Comparison of ENCODE assay signal across 14 mouse cellular contexts in the genomic region with DNA sequence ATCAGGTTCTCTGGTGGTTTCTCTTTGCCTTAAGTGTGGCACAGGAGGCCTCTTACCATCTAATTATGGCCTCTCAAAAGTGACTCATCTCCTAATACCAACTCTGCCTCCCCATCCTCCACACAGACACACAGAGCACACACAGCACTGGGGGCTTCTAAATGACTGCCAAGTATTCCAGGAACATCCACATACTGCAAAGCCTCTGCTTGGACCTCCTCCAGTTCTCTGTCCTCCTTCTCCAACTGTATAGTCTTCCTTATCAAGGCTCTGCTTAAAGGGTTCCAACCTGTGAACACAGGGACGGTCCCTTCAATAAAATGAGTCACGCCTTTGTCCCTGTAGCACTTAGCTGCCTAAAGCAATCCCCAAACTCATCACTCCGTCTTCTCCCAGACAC.
"Had no signal": no experiment of that assay in that cellular context is flagged by ENCODE, and none has a peak within 500 bp of the region (broad histone marks: within the 10 kb centered on the region; RNA-seq: fewer than 3 reads in every experiment).

No protein-coding gene starts in this region.

- H3K9ac ChIP-seq: limb, embryonic 12.5 days; liver, embryonic 13.5 days; liver, postnatal 0 days; lung, embryonic 15.5 days; midbrain, embryonic 12.5 days had no signal

- H3K27me3 ChIP-seq: liver, embryonic 13.5 days; lung, embryonic 15.5 days; megakaryocyte, embryonic 14.5 days; midbrain, embryonic 12.5 days had no signal

- H3K4me2 ChIP-seq: limb, embryonic 12.5 days; liver, embryonic 13.5 days; lung, embryonic 15.5 days; midbrain, embryonic 12.5 days had no signal

- H3K4me3 ChIP-seq: limb, embryonic 12.5 days; liver, embryonic 13.5 days; lung, embryonic 15.5 days; megakaryocyte, embryonic 14.5 days; midbrain, embryonic 12.5 days had no signal

- ATAC-seq: liver, postnatal 0 days; midbrain, embryonic 16.5 days had no signal

- H3K27ac ChIP-seq: limb, embryonic 12.5 days; liver, embryonic 13.5 days; lung, embryonic 15.5 days; macrophage; midbrain, embryonic 12.5 days had no signal

- H3K36me3 ChIP-seq: limb, embryonic 12.5 days; liver, embryonic 13.5 days; lung, embryonic 15.5 days; midbrain, embryonic 12.5 days had no signal

- DNase-seq: kidney, postnatal 36 days; liver; liver, embryonic 13.5 days; liver, postnatal 0 days; lung, postnatal 14 days; right cerebral cortex, adult 18-20 months; right cerebral cortex, postnatal 25 days; thymus, postnatal 36 days had no signal

- H3K4me1 ChIP-seq: liver, embryonic 13.5 days; lung, embryonic 15.5 days had no signal

- H3K9me3 ChIP-seq: limb, embryonic 12.5 days; liver, embryonic 13.5 days; lung, embryonic 15.5 days; megakaryocyte, embryonic 14.5 days; midbrain, embryonic 12.5 days had no signal
